Mouse (Mus musculus): Measurements from ENCODE around the gene Abhd10. TPM values are rescaled to one million over a fixed set of nuclear protein-coding genes. Genes with fewer than 3 reads are reported as not detected.

Abhd10 gene
- total RNA-seq, 2 experiments from 2014 or later, result 20.7 to 22.9 TPM

Other genes with a start within 250 kb of the Abhd10 start
- under 1 TPM; 0.11 to 0.25 TPM for gene Gm609, start 250.0 kb downstream of the Abhd10 start, total RNA-seq (2021)
- gene Gm17783, start 210.9 kb downstream of the Abhd10 start, total RNA-seq (2021), result not detected
- gene Slc9c1, start 207.6 kb downstream of the Abhd10 start, total RNA-seq (2021), result not detected
- not detected for gene Gcsam, start 132.6 kb downstream of the Abhd10 start, total RNA-seq (2021)
- not detected for gene BC016579, start 88.9 kb downstream of the Abhd10 start, total RNA-seq (2021)
- gene Tmprss7, start 49.3 kb downstream of the Abhd10 start, total RNA-seq (2021), result 1 to 10 TPM; 1.4 to 1.8 TPM
- gene Tagln3, start 18.3 kb downstream of the Abhd10 start, total RNA-seq (2021), result 100 to 1,000 TPM; 251 to 259 TPM
- gene Phldb2, start 210.6 kb upstream of the Abhd10 start, total RNA-seq (2021), result 1 to 10 TPM; 7.4 to 10.0 TPM